17 mouse cellular contexts compared by ENCODE assay signal in the genomic region with DNA sequence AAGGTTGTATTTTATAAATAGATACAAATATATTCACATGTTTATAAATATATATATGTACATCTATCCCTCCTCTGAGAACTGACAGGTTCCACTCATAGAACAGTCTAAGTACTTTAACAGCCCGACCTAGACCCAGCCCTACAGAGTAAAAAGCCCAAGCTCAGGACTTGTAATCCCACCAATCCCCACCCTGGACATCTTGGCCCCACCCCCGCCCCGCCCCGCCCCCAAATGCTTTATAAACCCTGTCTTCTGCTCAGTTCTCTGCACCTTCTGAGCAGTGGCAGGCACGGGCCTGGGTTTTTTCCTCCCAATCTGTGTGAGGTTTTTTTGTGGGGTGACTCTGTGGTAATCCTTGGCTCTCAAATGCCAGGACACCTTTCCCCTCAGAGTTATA. TPM values are rescaled to one million over a fixed set of nuclear protein-coding genes. Genes with fewer than 3 reads are reported as not detected.
DNase-seq lines count a peak whose midpoint lies in the region; ATAC-seq lines count a peak whose summit lies in the region.
"Had no signal": no experiment of that assay in that cellular context is flagged by ENCODE, and none has a peak within 500 bp of the region (broad histone marks: within the 10 kb centered on the region; RNA-seq: fewer than 3 reads in every experiment).

No protein-coding gene starts in this region.

- H3K9ac ChIP-seq in forebrain, embryonic 15.5 days (replicated peaks): no peak overlapping the region
- H3K9ac ChIP-seq in lung, embryonic 16.5 days (ENCODE audit: low read length): no peak overlapping the region
- H3K9ac ChIP-seq: lung, embryonic 14.5 days had no signal

- no peak overlapping the region for H3K27ac ChIP-seq in forebrain, embryonic 15.5 days (replicated peaks)
- H3K27ac ChIP-seq in forebrain, embryonic 10.5 days: no peak overlapping the region
- no peak overlapping the region for H3K27ac ChIP-seq in lung, embryonic 16.5 days (ENCODE audit: low read length)
- H3K27ac ChIP-seq: gastrocnemius, adult 2 months; heart, embryonic 10.5 days; layer of hippocampus, adult 2 months had no signal

- 0 out of 2 replicates have a peak, but pooled peaks cover 3% of the 10 kb centered on the region for H3K36me3 ChIP-seq in forebrain, embryonic 15.5 days
- H3K36me3 ChIP-seq in forebrain, embryonic 10.5 days (replicated peaks): peaks cover 38% of the 10 kb centered on the region
- H3K36me3 ChIP-seq in lung, embryonic 16.5 days (ENCODE audit: control insufficient read depth, insufficient read depth, low read length): peaks cover 6% of the 10 kb centered on the region

- H3K4me3 ChIP-seq in forebrain, embryonic 15.5 days: no peak overlapping the region
- H3K4me3 ChIP-seq in forebrain, embryonic 10.5 days: no peak overlapping the region
- no peak overlapping the region for H3K4me3 ChIP-seq in lung, embryonic 16.5 days (ENCODE audit: low read length)
- H3K4me3 ChIP-seq: gastrocnemius, adult 2 months; heart, embryonic 10.5 days; layer of hippocampus, adult 2 months; myocyte had no signal

- H3K4me2 ChIP-seq in forebrain, embryonic 15.5 days (replicated peaks): no peak overlapping the region
- H3K4me2 ChIP-seq in lung, embryonic 16.5 days (ENCODE audit: low read depth, low read length): no peak overlapping the region
- H3K4me2 ChIP-seq: lung, embryonic 14.5 days had no signal

- peak; percentile 19; the same call in 1 of the 2 replicates for ATAC-seq in forebrain, embryonic 15.5 days (replicated peaks)
- 0 out of 2 replicates have a peak, but pooled peaks have one; percentile 19 for ATAC-seq in lung, embryonic 16.5 days (ENCODE audit: low read depth)
- ATAC-seq: Patski had no signal

- DNase-seq in forebrain, embryonic 10.5 days (ENCODE audit: extremely low spot score, low spot score): no peak
- DNase-seq in lung, adult 18-20 months: no peak
- DNase-seq in 416B (ENCODE audit: low read depth): peak; percentile 32
- peak; percentile 61 for DNase-seq in R1 (ENCODE audit: low read depth, low spot score)
- no peak for DNase-seq in heart, postnatal 25 days (ENCODE audit: low spot score)

- H3K4me1 ChIP-seq in forebrain, embryonic 15.5 days: peaks cover 16% of the 10 kb centered on the region
- H3K4me1 ChIP-seq in forebrain, embryonic 10.5 days: peaks cover 44% of the 10 kb centered on the region
- H3K4me1 ChIP-seq in lung, embryonic 16.5 days (replicated peaks; ENCODE audit: control insufficient read depth, insufficient read depth, low read length): peaks cover 13% of the 10 kb centered on the region

- WGBS in forebrain, embryonic 15.5 days: 55% methylated on average over 5 of the region's 5 CpGs
- WGBS in forebrain, embryonic 10.5 days: 55% methylated on average over 5 of the region's 5 CpGs
- 40% methylated on average over 5 of the region's 5 CpGs for WGBS in lung, embryonic 16.5 days

- H3K9me3 ChIP-seq in forebrain, embryonic 15.5 days: no peaks in the 10 kb centered on the region
- 0 out of 2 replicates have a peak, but pooled peaks cover 3% of the 10 kb centered on the region for H3K9me3 ChIP-seq in forebrain, embryonic 10.5 days
- no peaks in the 10 kb centered on the region for H3K9me3 ChIP-seq in lung, embryonic 16.5 days (ENCODE audit: control insufficient read depth, low read length)
- H3K9me3 ChIP-seq: heart, embryonic 10.5 days had no signal

- intact Hi-C loops in heart, postnatal 25 days (cut with DNase I): loop anchor here (5.0 kb wide), 3 partner anchors 92 to 267 kb away; a partner anchor contains a TSS

- no peaks in the 10 kb centered on the region for H3K27me3 ChIP-seq in forebrain, embryonic 15.5 days
- peaks cover 3% of the 10 kb centered on the region; the same call in 1 of the 2 replicates for H3K27me3 ChIP-seq in forebrain, embryonic 10.5 days (ENCODE audit: poor library complexity, severe bottlenecking)
- no peaks in the 10 kb centered on the region for H3K27me3 ChIP-seq in lung, embryonic 16.5 days (ENCODE audit: control insufficient read depth, insufficient read depth, low read depth, low read length)
- H3K27me3 ChIP-seq: Patski had no signal

RNA-seq across cellular contexts. Expression of a gene that starts 5.9 kb away (rescaled TPM):
- 1,708 and 1,857 TPM in 2 replicates for polyA plus RNA-seq in forebrain, embryonic 15.5 days (2015; fragmentation: Nextera tagmentation; extraction: Ambion mirVana)
- 3,631 and 3,763 TPM in 2 replicates for polyA plus RNA-seq in forebrain, embryonic 10.5 days (2016; fragmentation: Nextera tagmentation; extraction: Ambion mirVana)
- 1,432 and 1,479 TPM in 2 replicates for polyA plus RNA-seq in lung, embryonic 16.5 days (2015; fragmentation: Nextera tagmentation; extraction: Ambion mirVana)
- 100 to 1,000 TPM; 202 to 203 TPM for total RNA-seq in heart, postnatal 25 days (2021)

RNA-seq across cellular contexts. Expression of a gene that starts 16.9 kb away (rescaled TPM):
- polyA plus RNA-seq in forebrain, embryonic 15.5 days (2015; fragmentation: Nextera tagmentation; extraction: Ambion mirVana): 3.9 and 5.1 TPM in 2 replicates
- polyA plus RNA-seq in forebrain, embryonic 10.5 days (2016; fragmentation: Nextera tagmentation; extraction: Ambion mirVana): 7.3 and 8.3 TPM in 2 replicates
- polyA plus RNA-seq in lung, embryonic 16.5 days (2015; fragmentation: Nextera tagmentation; extraction: Ambion mirVana): 51.9 and 60.7 TPM in 2 replicates
- total RNA-seq in heart, postnatal 25 days (2021): 10 to 100 TPM in 1 of 2 experiments, 1 to 10 TPM in 1; 9.3 to 10.9 TPM

RNA-seq across cellular contexts. Expression of a gene that starts 31.8 kb away (rescaled TPM):
- polyA plus RNA-seq in forebrain, embryonic 15.5 days (2015; fragmentation: Nextera tagmentation; extraction: Ambion mirVana): not detected in 2 replicates
- not detected in 2 replicates for polyA plus RNA-seq in forebrain, embryonic 10.5 days (2016; fragmentation: Nextera tagmentation; extraction: Ambion mirVana)
- polyA plus RNA-seq in lung, embryonic 16.5 days (2015; fragmentation: Nextera tagmentation; extraction: Ambion mirVana): not detected in 2 replicates
- not detected for total RNA-seq in heart, postnatal 25 days (2021)
- total RNA-seq: adrenal gland, postnatal 36 days; gastrocnemius, adult 2 months; heart, postnatal 10 days; layer of hippocampus, adult 2 months; left cerebral cortex, postnatal 25 days had no signal
- polyA plus RNA-seq: heart, embryonic 10.5 days; limb, embryonic 14.5 days; lung, embryonic 14.5 days; myocyte; Patski had no signal

RNA-seq across cellular contexts. Expression of a gene that starts 39.1 kb away (rescaled TPM):
- 2.9 and 3.5 TPM in 2 replicates for polyA plus RNA-seq in forebrain, embryonic 15.5 days (2015; fragmentation: Nextera tagmentation; extraction: Ambion mirVana)
- polyA plus RNA-seq in forebrain, embryonic 10.5 days (2016; fragmentation: Nextera tagmentation; extraction: Ambion mirVana): 1.8 and 2.4 TPM in 2 replicates
- 2.3 and 3.5 TPM in 2 replicates for polyA plus RNA-seq in lung, embryonic 16.5 days (2015; fragmentation: Nextera tagmentation; extraction: Ambion mirVana)
- total RNA-seq in heart, postnatal 25 days (2021): under 1 TPM; 0.26 to 0.78 TPM

RNA-seq across cellular contexts. Expression of a gene that starts 55.7 kb away (rescaled TPM):
- polyA plus RNA-seq in forebrain, embryonic 15.5 days (2015; fragmentation: Nextera tagmentation; extraction: Ambion mirVana): 10.7 and 11.5 TPM in 2 replicates
- polyA plus RNA-seq in forebrain, embryonic 10.5 days (2016; fragmentation: Nextera tagmentation; extraction: Ambion mirVana): 3.8 and 4.4 TPM in 2 replicates
- 36.2 and 42.8 TPM in 2 replicates for polyA plus RNA-seq in lung, embryonic 16.5 days (2015; fragmentation: Nextera tagmentation; extraction: Ambion mirVana)
- 10 to 100 TPM; 12.2 to 13.4 TPM for total RNA-seq in heart, postnatal 25 days (2021)

Comparison
In these comparisons a context has a peak if more than half of its experiments do, and no peak if none do; other contexts are left out.
1. DNase-seq: peak in 416B (single experiment) and R1 (single experiment); none in forebrain, embryonic 10.5 days (single experiment), lung, adult 18-20 months (0 of 2) and heart, postnatal 25 days (single experiment).